Mouse (Mus musculus): ENCODE measurements around the gene Prkd1. TPM values are rescaled to one million over a fixed set of nuclear protein-coding genes. Genes with fewer than 3 reads are reported as not detected.

Gene Prkd1
- total RNA-seq, 2 experiments from 2014 or later, result 16.0 to 16.3 TPM

GRCm38 (mm10) chr12:50554214-50554613, 94.7 kb downstream of the Prkd1 start:
- no peak for DNase-seq

- DNase-seq, result peak; percentile 51 to 55
Observed at GRCm38 (mm10) chr12:50549860-50550555, 98.9 kb downstream of the Prkd1 start.

- peak in 1 of 2 experiments; percentile 13 for DNase-seq
Observed at GRCm38 (mm10) chr12:50546394-50546793, 102.5 kb downstream of the Prkd1 start.

- no peak for DNase-seq
Observed at GRCm38 (mm10) chr12:50545610-50545919, 103.3 kb downstream of the Prkd1 start.

GRCm38 (mm10) chr12:50544855-50545609, 103.9 kb downstream of the Prkd1 start:
- DNase-seq, result no peak

- no peak for DNase-seq
Observed at GRCm38 (mm10) chr12:50540793-50541192, 108.1 kb downstream of the Prkd1 start.

GRCm38 (mm10) chr12:50538296-50538965, 110.5 kb downstream of the Prkd1 start:
- DNase-seq, result no peak

- no peak for DNase-seq
Observed at GRCm38 (mm10) chr12:50537761-50538160, 111.1 kb downstream of the Prkd1 start.

GRCm38 (mm10) chr12:50537006-50537405, 111.9 kb downstream of the Prkd1 start:
- DNase-seq, result no peak

- DNase-seq, result no peak
Observed at GRCm38 (mm10) chr12:50528633-50529032, 120.3 kb downstream of the Prkd1 start.

- no peak for DNase-seq
Observed at GRCm38 (mm10) chr12:50524061-50524460, 124.8 kb downstream of the Prkd1 start.

- DNase-seq, result no peak
Observed at GRCm38 (mm10) chr12:50514526-50514925, 134.4 kb downstream of the Prkd1 start.

GRCm38 (mm10) chr12:50511486-50512225, 137.2 kb downstream of the Prkd1 start:
- DNase-seq, result no peak

- no peak for DNase-seq
Observed at GRCm38 (mm10) chr12:50508762-50509161, 140.1 kb downstream of the Prkd1 start.

GRCm38 (mm10) chr12:50499796-50500504, 148.9 kb downstream of the Prkd1 start:
- no peak for DNase-seq

GRCm38 (mm10) chr12:50496006-50496405, 152.9 kb downstream of the Prkd1 start:
- no peak for DNase-seq

GRCm38 (mm10) chr12:50479784-50480183, 169.1 kb downstream of the Prkd1 start:
- no peak for DNase-seq

GRCm38 (mm10) chr12:50457151-50457550, 191.7 kb downstream of the Prkd1 start:
- no peak for DNase-seq

GRCm38 (mm10) chr12:50451761-50452160, 197.1 kb downstream of the Prkd1 start:
- peak in 1 of 2 experiments; percentile 7 for DNase-seq

GRCm38 (mm10) chr12:50436660-50437059, 212.2 kb downstream of the Prkd1 start:
- no peak for DNase-seq

GRCm38 (mm10) chr12:50430129-50430703, 218.7 kb downstream of the Prkd1 start:
- DNase-seq, result no peak

GRCm38 (mm10) chr12:50352404-50352803, 296.5 kb downstream of the Prkd1 start:
- DNase-seq, result peak; percentile 38 to 47

All from layer of hippocampus, postnatal 36 days (tissue).